Comparison of ENCODE assay signal across 23 mouse cellular contexts in genomic region chr12:116255636-116256035, GRCm38 (mm10). TPM values are rescaled to one million over a fixed set of nuclear protein-coding genes. Genes with fewer than 3 reads are reported as not detected.
A peak's percentile ranks its signal among the peaks of the same experiment; 100 is the strongest.
DNase-seq lines count a peak whose midpoint lies in the region; ATAC-seq and TF ChIP-seq lines count a peak whose summit lies in the region.
"Had no signal": no experiment of that assay in that cellular context is flagged by ENCODE, and none has a peak within 500 bp of the region (broad histone marks: within the 10 kb centered on the region; RNA-seq: fewer than 3 reads in every experiment).

No protein-coding gene starts in this region.

- 73% methylated on average over 11 of the region's 11 CpGs for WGBS in liver, embryonic 11.5 days
- WGBS in liver, postnatal 0 days (ENCODE audit: insufficient replicate concordance): 66% methylated on average over 11 of the region's 11 CpGs
- WGBS in liver, embryonic 15.5 days (ENCODE audit: insufficient replicate concordance): 51% methylated on average over 11 of the region's 11 CpGs
- WGBS in intestine, embryonic 16.5 days: 86% methylated on average over 11 of the region's 11 CpGs

- peaks cover 4% of the 10 kb centered on the region for H3K4me1 ChIP-seq in liver, embryonic 11.5 days (replicated peaks; ENCODE audit: control insufficient read depth, insufficient read depth, low read length)
- H3K4me1 ChIP-seq in liver, postnatal 0 days (ENCODE audit: insufficient read depth): no peaks in the 10 kb centered on the region; the same call in 1 of the 2 replicates
- peaks cover 17% of the 10 kb centered on the region for H3K4me1 ChIP-seq in liver, embryonic 15.5 days (replicated peaks)
- no peaks in the 10 kb centered on the region for H3K4me1 ChIP-seq in intestine, embryonic 16.5 days (ENCODE audit: control insufficient read depth, insufficient read depth, low read length)
- H3K4me1 ChIP-seq: embryonic facial prominence, embryonic 10.5 days; forebrain, embryonic 15.5 days; heart, embryonic 12.5 days; hindbrain, embryonic 10.5 days had no signal

- no peak for TF ChIP-seq CTCF in liver, postnatal 0 days (IDR thresholded peaks at IDR 0.05; ENCODE audit: low read depth)

- TF ChIP-seq EP300 in liver, postnatal 0 days (IDR thresholded peaks at IDR 0.05; ENCODE audit: low read depth): no peak

- H3K4me3 ChIP-seq in liver, embryonic 11.5 days (ENCODE audit: low read depth, low read length): no peak overlapping the region
- H3K4me3 ChIP-seq in liver, postnatal 0 days (ENCODE audit: low read depth, low read length): no peak overlapping the region
- H3K4me3 ChIP-seq in liver, embryonic 15.5 days (replicated peaks): no peak overlapping the region
- H3K4me3 ChIP-seq in intestine, embryonic 16.5 days (ENCODE audit: low read length): no peak overlapping the region
- H3K4me3 ChIP-seq: embryonic facial prominence, embryonic 10.5 days; erythroblast, embryonic 14.5 days; forebrain, embryonic 15.5 days; heart, embryonic 12.5 days; hindbrain, embryonic 10.5 days had no signal

- no peak overlapping the region for H3K27ac ChIP-seq in liver, embryonic 11.5 days (ENCODE audit: low read depth, low read length)
- H3K27ac ChIP-seq in liver, postnatal 0 days (ENCODE audit: low read depth): no peak overlapping the region
- H3K27ac ChIP-seq in liver, embryonic 15.5 days (replicated peaks): no peak overlapping the region
- no peak overlapping the region for H3K27ac ChIP-seq in intestine, embryonic 16.5 days (ENCODE audit: low read length)
- H3K27ac ChIP-seq: embryonic facial prominence, embryonic 10.5 days; forebrain, embryonic 15.5 days; hindbrain, embryonic 10.5 days; hindbrain, embryonic 14.5 days had no signal

- no peaks in the 10 kb centered on the region for H3K27me3 ChIP-seq in liver, embryonic 11.5 days (replicated peaks; ENCODE audit: control insufficient read depth, insufficient read depth, low read length)
- H3K27me3 ChIP-seq in liver, postnatal 0 days (ENCODE audit: insufficient read depth, low read length): no peaks in the 10 kb centered on the region
- no peaks in the 10 kb centered on the region for H3K27me3 ChIP-seq in liver, embryonic 15.5 days
- no peaks in the 10 kb centered on the region for H3K27me3 ChIP-seq in intestine, embryonic 16.5 days (replicated peaks; ENCODE audit: control insufficient read depth, insufficient read depth, low read length)
- H3K27me3 ChIP-seq: forebrain, embryonic 15.5 days had no signal

- H3K36me3 ChIP-seq in liver, embryonic 11.5 days (ENCODE audit: control insufficient read depth, insufficient read depth, low read length): no peaks in the 10 kb centered on the region
- 0 out of 2 replicates have a peak, but pooled peaks cover 3% of the 10 kb centered on the region for H3K36me3 ChIP-seq in liver, postnatal 0 days (replicated peaks; ENCODE audit: insufficient read depth, low read length)
- peaks cover 8% of the 10 kb centered on the region for H3K36me3 ChIP-seq in liver, embryonic 15.5 days (replicated peaks)
- no peaks in the 10 kb centered on the region for H3K36me3 ChIP-seq in intestine, embryonic 16.5 days (ENCODE audit: control insufficient read depth, insufficient read depth, low read length)

- no peak overlapping the region for H3K4me2 ChIP-seq in liver, embryonic 11.5 days
- H3K4me2 ChIP-seq in liver, postnatal 0 days (ENCODE audit: low read depth, low read length): no peak overlapping the region
- no peak overlapping the region for H3K4me2 ChIP-seq in liver, embryonic 15.5 days
- no peak overlapping the region for H3K4me2 ChIP-seq in intestine, embryonic 16.5 days (ENCODE audit: low read depth, low read length)
- H3K4me2 ChIP-seq: forebrain, embryonic 15.5 days; heart, embryonic 12.5 days; hindbrain, embryonic 14.5 days had no signal

- H3K9ac ChIP-seq in liver, embryonic 11.5 days (ENCODE audit: low read depth, low read length): no peak overlapping the region
- no peak overlapping the region for H3K9ac ChIP-seq in liver, postnatal 0 days (replicated peaks)
- H3K9ac ChIP-seq in liver, embryonic 15.5 days: no peak overlapping the region
- H3K9ac ChIP-seq in intestine, embryonic 16.5 days (ENCODE audit: low read depth, low read length): no peak overlapping the region
- H3K9ac ChIP-seq: forebrain, embryonic 15.5 days; heart, embryonic 12.5 days; hindbrain, embryonic 14.5 days had no signal

- no peak for DNase-seq in liver, embryonic 11.5 days (ENCODE audit: low spot score)
- no peak for DNase-seq in liver, postnatal 0 days
- no peak for DNase-seq in cerebellum, adult 9-11 months
- DNase-seq: adrenal gland, postnatal 14 days; cerebellum, adult 18-20 months; cerebellum, postnatal 10 days had no signal

- H3K9me3 ChIP-seq in liver, embryonic 11.5 days (ENCODE audit: control insufficient read depth, low read length): no peaks in the 10 kb centered on the region
- no peaks in the 10 kb centered on the region for H3K9me3 ChIP-seq in liver, postnatal 0 days (ENCODE audit: low read length)
- H3K9me3 ChIP-seq in liver, embryonic 15.5 days (replicated peaks): no peaks in the 10 kb centered on the region
- H3K9me3 ChIP-seq in intestine, embryonic 16.5 days (ENCODE audit: control insufficient read depth, low read length): no peaks in the 10 kb centered on the region
- H3K9me3 ChIP-seq: embryonic facial prominence, embryonic 10.5 days; forebrain, embryonic 15.5 days; G1E; heart, embryonic 12.5 days; hindbrain, embryonic 10.5 days had no signal

- peak; percentile 62 for ATAC-seq in liver, embryonic 11.5 days (replicated peaks; ENCODE audit: low FRiP score)
- no peak for ATAC-seq in liver, postnatal 0 days
- ATAC-seq in erythroid progenitor cell, adult 5-6 weeks (replicated peaks; ENCODE audit: low FRiP score, poor library complexity, severe bottlenecking): peak; percentile 64
- peak; percentile 47; the same call in 1 of the 2 replicates for ATAC-seq in liver, embryonic 15.5 days (ENCODE audit: insufficient read depth)
- ATAC-seq in intestine, embryonic 16.5 days: no peak
- ATAC-seq: forebrain, embryonic 15.5 days had no signal

RNA-seq across cellular contexts. Expression of gene Wdr60, which starts 7.2 kb away (rescaled TPM):
- 8.7 and 12.2 TPM in 2 replicates for polyA plus RNA-seq in liver, embryonic 11.5 days (2014; fragmentation: Nextera tagmentation; extraction: Ambion mirVana)
- polyA plus RNA-seq in liver, postnatal 0 days (2015; fragmentation: Nextera tagmentation; extraction: Ambion mirVana): 3.2 and 4.2 TPM in 2 replicates
- 5.0 and 6.8 TPM in 2 replicates for total RNA-seq in erythroid progenitor cell, adult 5-6 weeks (2015; ENCODE audit: low replicate concordance)
- total RNA-seq in erythroid progenitor cell, adult 5-6 weeks (2017; ENCODE audit: low replicate concordance): 1.9 and 2.6 TPM in 2 replicates
- 3.1 TPM in 2 replicates for polyA plus RNA-seq in liver, embryonic 15.5 days (2015; fragmentation: Nextera tagmentation; extraction: Ambion mirVana)
- 10.7 and 11.0 TPM in 2 replicates for polyA plus RNA-seq in intestine, embryonic 16.5 days (2015; fragmentation: Nextera tagmentation; extraction: Ambion mirVana)

RNA-seq across cellular contexts. Expression of gene Gm11027, which starts 19.6 kb away (rescaled TPM):
- not detected in 2 replicates for polyA plus RNA-seq in liver, embryonic 11.5 days (2014; fragmentation: Nextera tagmentation; extraction: Ambion mirVana)
- polyA plus RNA-seq in liver, postnatal 0 days (2015; fragmentation: Nextera tagmentation; extraction: Ambion mirVana): not detected in 2 replicates
- total RNA-seq in erythroid progenitor cell, adult 5-6 weeks (2015; ENCODE audit: low replicate concordance): not detected in 2 replicates
- total RNA-seq in erythroid progenitor cell, adult 5-6 weeks (2017; ENCODE audit: low replicate concordance): not detected in 2 replicates
- not detected in 2 replicates for polyA plus RNA-seq in liver, embryonic 15.5 days (2015; fragmentation: Nextera tagmentation; extraction: Ambion mirVana)
- not detected in 2 replicates for polyA plus RNA-seq in intestine, embryonic 16.5 days (2015; fragmentation: Nextera tagmentation; extraction: Ambion mirVana)
- total RNA-seq: adrenal gland, postnatal 14 days; G1E; gastrocnemius, adult 8-10 months; gastrocnemius, postnatal 4 days; heart, adult 8-10 months; heart, postnatal 25 days had no signal
- polyA plus RNA-seq: embryonic facial prominence, embryonic 10.5 days; embryonic facial prominence, embryonic 14.5 days; erythroblast, embryonic 14.5 days; forebrain, embryonic 11.5 days; forebrain, embryonic 15.5 days; G1E; heart, embryonic 12.5 days; heart, embryonic 16.5 days; hindbrain, embryonic 10.5 days; hindbrain, embryonic 14.5 days had no signal

RNA-seq across cellular contexts. Expression of gene Esyt2, which starts 25.4 kb away (rescaled TPM):
- 20.9 and 21.1 TPM in 2 replicates for polyA plus RNA-seq in liver, embryonic 11.5 days (2014; fragmentation: Nextera tagmentation; extraction: Ambion mirVana)
- 4.8 and 5.7 TPM in 2 replicates for polyA plus RNA-seq in liver, postnatal 0 days (2015; fragmentation: Nextera tagmentation; extraction: Ambion mirVana)
- 120 and 140 TPM in 2 replicates for total RNA-seq in erythroid progenitor cell, adult 5-6 weeks (2015; ENCODE audit: low replicate concordance)
- 117 and 161 TPM in 2 replicates for total RNA-seq in erythroid progenitor cell, adult 5-6 weeks (2017; ENCODE audit: low replicate concordance)
- polyA plus RNA-seq in liver, embryonic 15.5 days (2015; fragmentation: Nextera tagmentation; extraction: Ambion mirVana): 9.0 and 11.6 TPM in 2 replicates
- 15.7 and 18.0 TPM in 2 replicates for polyA plus RNA-seq in intestine, embryonic 16.5 days (2015; fragmentation: Nextera tagmentation; extraction: Ambion mirVana)

Comparison
In these comparisons a context has a peak if more than half of its experiments do, and no peak if none do; other contexts are left out.
1. ATAC-seq: peak in liver, embryonic 11.5 days (single experiment), erythroid progenitor cell, adult 5-6 weeks (single experiment) and liver, embryonic 15.5 days (single experiment); none in liver, postnatal 0 days (single experiment) and intestine, embryonic 16.5 days (single experiment).